26 mouse cellular contexts compared by ENCODE assay signal in the genomic region with DNA sequence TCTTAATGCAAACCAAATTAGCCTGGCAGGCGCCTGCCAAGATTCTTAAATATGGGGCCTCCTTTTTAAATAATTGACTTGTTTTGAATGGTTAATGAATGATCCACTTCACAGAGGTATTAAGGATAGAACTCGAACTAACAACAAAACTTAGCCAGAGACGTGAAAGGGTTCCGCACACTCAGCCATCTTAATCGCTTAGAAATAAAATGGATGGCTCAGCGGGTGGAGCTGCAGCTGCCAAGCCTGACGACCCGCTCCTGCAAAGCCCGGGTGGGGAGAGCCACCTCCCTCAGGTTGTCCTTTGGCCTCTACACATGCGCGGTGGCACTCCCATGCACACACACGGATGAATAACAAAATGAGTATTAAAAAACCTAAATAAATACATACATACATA.
DNase-seq lines count a peak whose midpoint lies in the region; ATAC-seq and TF ChIP-seq lines count a peak whose summit lies in the region.
"Had no signal": no experiment of that assay in that cellular context is flagged by ENCODE, and none has a peak within 500 bp of the region (broad histone marks: within the 10 kb centered on the region; RNA-seq: fewer than 3 reads in every experiment).

No protein-coding gene starts in this region.

- H3K9ac ChIP-seq in forebrain, embryonic 14.5 days (ENCODE audit: low read length), result no peak overlapping the region
- no peak overlapping the region for H3K9ac ChIP-seq in forebrain, postnatal 0 days
- H3K9ac ChIP-seq in kidney, embryonic 15.5 days, result no peak overlapping the region
- no peak overlapping the region for H3K9ac ChIP-seq in embryonic facial prominence, embryonic 15.5 days
- H3K9ac ChIP-seq in stomach, embryonic 16.5 days (ENCODE audit: low read length), result no peak overlapping the region
- H3K9ac ChIP-seq: embryonic facial prominence, embryonic 12.5 days; liver, embryonic 13.5 days; lung, embryonic 14.5 days; midbrain, embryonic 15.5 days; neural tube, embryonic 13.5 days had no signal

- peak; percentile 73 for DNase-seq in forebrain, embryonic 14.5 days (ENCODE audit: low spot score)
- no peak for DNase-seq in forebrain, postnatal 0 days
- peak; percentile 40 to 57 for DNase-seq in kidney, adult 8-10 months
- DNase-seq in gastrocnemius, adult 2 months, result no peak
- DNase-seq in neural tube, embryonic 10.5 days (ENCODE audit: extremely low spot score, low spot score), result no peak
- DNase-seq: adrenal gland, postnatal 36 days; cerebellum, adult 11-12 months; cerebellum, postnatal 14 days; gastrocnemius, postnatal 14 days; heart, adult 11 months; liver, embryonic 13.5 days; lung, embryonic 14.5 days; thymus, adult 18-20 months; thymus, postnatal 36 days had no signal

- no peak for TF ChIP-seq CTCF in forebrain, postnatal 0 days (IDR thresholded peaks at IDR 0.05; ENCODE audit: low read depth)
- no peak for TF ChIP-seq CTCF in gastrocnemius, adult 2 months (IDR thresholded peaks at IDR 0.05)

- 17% methylated on average over 12 of the region's 12 CpGs for WGBS in forebrain, embryonic 14.5 days
- WGBS in forebrain, postnatal 0 days, result 17% methylated on average over 12 of the region's 12 CpGs
- 73% methylated on average over 12 of the region's 12 CpGs for WGBS in kidney, embryonic 15.5 days
- 68% methylated on average over 12 of the region's 12 CpGs for WGBS in embryonic facial prominence, embryonic 15.5 days
- 65% methylated on average over 12 of the region's 12 CpGs for WGBS in stomach, embryonic 16.5 days

- H3K4me2 ChIP-seq in forebrain, embryonic 14.5 days (ENCODE audit: low read length), result no peak overlapping the region
- H3K4me2 ChIP-seq in forebrain, postnatal 0 days (ENCODE audit: low read depth), result no peak overlapping the region
- no peak overlapping the region for H3K4me2 ChIP-seq in kidney, embryonic 15.5 days
- H3K4me2 ChIP-seq in embryonic facial prominence, embryonic 15.5 days (replicated peaks), result no peak overlapping the region
- no peak overlapping the region for H3K4me2 ChIP-seq in stomach, embryonic 16.5 days (ENCODE audit: low read depth, low read length)
- H3K4me2 ChIP-seq: embryonic facial prominence, embryonic 12.5 days; heart, embryonic 11.5 days; liver, embryonic 13.5 days; lung, embryonic 14.5 days; midbrain, embryonic 15.5 days; neural tube, embryonic 13.5 days had no signal

- peaks cover 2% of the 10 kb centered on the region; the same call in 1 of the 2 replicates for H3K4me1 ChIP-seq in forebrain, embryonic 14.5 days (ENCODE audit: control insufficient read depth, insufficient read depth, low read length)
- no peaks in the 10 kb centered on the region for H3K4me1 ChIP-seq in forebrain, postnatal 0 days (ENCODE audit: insufficient read depth)
- peaks cover 48% of the 10 kb centered on the region for H3K4me1 ChIP-seq in kidney, embryonic 15.5 days
- peaks cover 74% of the 10 kb centered on the region for H3K4me1 ChIP-seq in embryonic facial prominence, embryonic 15.5 days
- H3K4me1 ChIP-seq in stomach, embryonic 16.5 days (ENCODE audit: control insufficient read depth, insufficient read depth, low read length), result peaks cover 9% of the 10 kb centered on the region
- H3K4me1 ChIP-seq: liver, embryonic 13.5 days had no signal

- no peaks in the 10 kb centered on the region for H3K9me3 ChIP-seq in forebrain, embryonic 14.5 days (replicated peaks; ENCODE audit: control insufficient read depth, low read length)
- H3K9me3 ChIP-seq in forebrain, postnatal 0 days (ENCODE audit: low read length), result no peaks in the 10 kb centered on the region
- H3K9me3 ChIP-seq in kidney, embryonic 15.5 days (replicated peaks), result no peaks in the 10 kb centered on the region
- no peaks in the 10 kb centered on the region for H3K9me3 ChIP-seq in embryonic facial prominence, embryonic 15.5 days (replicated peaks)
- no peaks in the 10 kb centered on the region for H3K9me3 ChIP-seq in stomach, embryonic 16.5 days (replicated peaks; ENCODE audit: control insufficient read depth, low read length)
- H3K9me3 ChIP-seq: embryonic facial prominence, embryonic 12.5 days; hindbrain, embryonic 10.5 days; liver, embryonic 13.5 days; megakaryocyte, embryonic 14.5 days; midbrain, embryonic 15.5 days; neural tube, embryonic 13.5 days had no signal

- no peaks in the 10 kb centered on the region for H3K27me3 ChIP-seq in forebrain, embryonic 14.5 days (replicated peaks; ENCODE audit: control insufficient read depth, insufficient read depth, low read length)
- H3K27me3 ChIP-seq in forebrain, postnatal 0 days (ENCODE audit: insufficient read depth, low read length), result no peaks in the 10 kb centered on the region
- H3K27me3 ChIP-seq in kidney, embryonic 15.5 days, result no peaks in the 10 kb centered on the region
- H3K27me3 ChIP-seq in embryonic facial prominence, embryonic 15.5 days, result no peaks in the 10 kb centered on the region
- no peaks in the 10 kb centered on the region for H3K27me3 ChIP-seq in stomach, embryonic 16.5 days (ENCODE audit: control insufficient read depth, insufficient read depth, low read length)
- H3K27me3 ChIP-seq: embryonic facial prominence, embryonic 12.5 days; liver, embryonic 13.5 days; megakaryocyte, embryonic 14.5 days; midbrain, embryonic 15.5 days; neural tube, embryonic 13.5 days had no signal

- H3K4me3 ChIP-seq in forebrain, embryonic 14.5 days (ENCODE audit: low read depth, low read length), result no peak overlapping the region
- H3K4me3 ChIP-seq in forebrain, postnatal 0 days (ENCODE audit: low read depth, low read length), result no peak overlapping the region
- H3K4me3 ChIP-seq in kidney, embryonic 15.5 days (replicated peaks), result no peak overlapping the region
- H3K4me3 ChIP-seq in embryonic facial prominence, embryonic 15.5 days (replicated peaks), result no peak overlapping the region
- no peak overlapping the region for H3K4me3 ChIP-seq in stomach, embryonic 16.5 days (replicated peaks; ENCODE audit: low read length)
- no peak overlapping the region for H3K4me3 ChIP-seq in gastrocnemius, adult 2 months
- H3K4me3 ChIP-seq: embryonic facial prominence, embryonic 12.5 days; hindbrain, embryonic 10.5 days; liver, embryonic 13.5 days; megakaryocyte, embryonic 14.5 days; midbrain, embryonic 15.5 days; neural tube, embryonic 13.5 days had no signal

- H3K36me3 ChIP-seq in forebrain, embryonic 14.5 days (ENCODE audit: control insufficient read depth, insufficient read depth, low read length), result peaks cover 84% of the 10 kb centered on the region
- H3K36me3 ChIP-seq in forebrain, postnatal 0 days (ENCODE audit: insufficient read depth), result peaks cover 77% of the 10 kb centered on the region
- H3K36me3 ChIP-seq in kidney, embryonic 15.5 days, result peaks cover 97% of the 10 kb centered on the region
- peaks cover 60% of the 10 kb centered on the region for H3K36me3 ChIP-seq in embryonic facial prominence, embryonic 15.5 days
- H3K36me3 ChIP-seq in stomach, embryonic 16.5 days (ENCODE audit: control insufficient read depth, insufficient read depth, low read length), result peaks cover 16% of the 10 kb centered on the region

- peak; percentile 13; the same call in 1 of the 2 replicates for ATAC-seq in forebrain, embryonic 14.5 days
- no peak for ATAC-seq in forebrain, postnatal 0 days
- no peak for ATAC-seq in kidney, embryonic 15.5 days (replicated peaks; ENCODE audit: low FRiP score)
- ATAC-seq in embryonic facial prominence, embryonic 15.5 days (ENCODE audit: insufficient number of reproducible peaks, low FRiP score, low TSS enrichment, low read depth), result no peak
- ATAC-seq in stomach, embryonic 16.5 days (ENCODE audit: insufficient read depth, low FRiP score), result no peak
- ATAC-seq: CD4-positive, CD25-positive, alpha-beta regulatory T cell, adult 4 months; hindbrain, postnatal 0 days; intestine, postnatal 0 days; midbrain, embryonic 15.5 days had no signal

- no peak overlapping the region for H3K27ac ChIP-seq in forebrain, embryonic 14.5 days (ENCODE audit: low read depth, low read length)
- H3K27ac ChIP-seq in forebrain, postnatal 0 days (ENCODE audit: low read depth, low read length), result no peak overlapping the region
- no peak overlapping the region for H3K27ac ChIP-seq in kidney, embryonic 15.5 days
- peak overlapping the region; percentile 78; the same call in 1 of the 2 replicates for H3K27ac ChIP-seq in embryonic facial prominence, embryonic 15.5 days (replicated peaks)
- H3K27ac ChIP-seq in stomach, embryonic 16.5 days (ENCODE audit: low read length), result peak overlapping the region; percentile 62; the same call in 1 of the 2 replicates
- H3K27ac ChIP-seq in gastrocnemius, adult 2 months, result no peak overlapping the region
- H3K27ac ChIP-seq: liver, embryonic 13.5 days; neural tube, embryonic 13.5 days had no signal

- intact Hi-C loops in gastrocnemius, adult 2 months (cut with DNase I), result no loop called here

Comparison
In these comparisons a context has a peak if more than half of its experiments do, and no peak if none do; other contexts are left out.
1. DNase-seq: peak in forebrain, embryonic 14.5 days (single experiment) and kidney, adult 8-10 months (2 of 2); none in forebrain, postnatal 0 days (single experiment), gastrocnemius, adult 2 months (single experiment) and neural tube, embryonic 10.5 days (single experiment).
2. H3K27ac ChIP-seq: peak in embryonic facial prominence, embryonic 15.5 days (single experiment) and stomach, embryonic 16.5 days (single experiment); none in forebrain, embryonic 14.5 days (single experiment), forebrain, postnatal 0 days (single experiment), kidney, embryonic 15.5 days (single experiment) and gastrocnemius, adult 2 months (single experiment).